Mouse (Mus musculus) urinary bladder, adult 2 months (tissue): ENCODE data around the gene Drap1. TPM values are rescaled to one million over a fixed set of nuclear protein-coding genes. Genes with fewer than 3 reads are reported as not detected.

ENCODE experiments used
- DNase-seq: peaks from one replicate; pipeline ENCODE4 v3.0.0; 2022; ENCODE audit warnings: low spot score
- polyA plus RNA-seq: library from polyadenylated mRNA; depleted of rRNA; stranded (reverse); fragments of >200 nt; gene quantifications from 2 replicates; pipeline ENCODE4 v1.2.3, GENCODE M21; 2012

The Drap1 gene
- polyA plus RNA-seq, 1 experiment, result 228 TPM

DNA sequence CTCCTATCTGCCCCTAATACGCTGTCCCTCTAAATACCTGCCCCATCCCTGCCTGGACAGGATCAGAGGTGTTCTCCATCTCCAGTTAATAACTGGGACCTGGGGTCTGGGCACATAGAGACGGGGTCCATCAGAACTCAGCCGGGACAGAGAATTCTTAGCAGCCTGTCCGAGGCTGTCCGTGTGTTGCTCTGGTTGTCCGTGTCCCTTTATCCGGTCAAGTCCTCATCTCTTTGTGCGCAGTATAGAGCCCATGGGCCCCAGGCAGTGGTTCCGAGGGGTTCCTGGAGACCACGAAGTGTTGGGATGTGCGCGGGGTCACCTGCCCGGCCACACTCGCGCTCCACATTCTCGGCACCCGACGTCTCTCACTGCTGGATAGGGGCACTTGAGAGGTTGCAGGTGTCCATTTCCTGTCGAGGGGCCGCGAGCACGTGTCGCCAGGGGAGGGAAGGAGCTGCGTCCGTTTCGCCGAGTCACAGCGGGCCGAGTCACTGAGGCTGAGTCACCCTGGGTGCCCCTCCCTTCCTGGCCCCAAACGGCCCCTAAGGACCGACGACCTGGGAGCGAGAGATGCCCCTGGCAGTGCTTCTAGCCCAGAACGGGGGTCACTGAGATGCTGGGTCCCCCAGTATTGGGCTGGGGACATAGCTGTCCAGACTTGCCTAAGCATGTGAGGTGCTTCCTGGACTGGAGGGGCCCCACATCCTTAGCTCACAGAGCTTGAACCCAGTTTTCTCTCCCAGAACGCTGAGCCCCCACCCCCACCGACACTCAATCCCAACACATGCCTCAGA, 23.8 kb upstream of the Drap1 start:
- DNase-seq, result no peak

DNA sequence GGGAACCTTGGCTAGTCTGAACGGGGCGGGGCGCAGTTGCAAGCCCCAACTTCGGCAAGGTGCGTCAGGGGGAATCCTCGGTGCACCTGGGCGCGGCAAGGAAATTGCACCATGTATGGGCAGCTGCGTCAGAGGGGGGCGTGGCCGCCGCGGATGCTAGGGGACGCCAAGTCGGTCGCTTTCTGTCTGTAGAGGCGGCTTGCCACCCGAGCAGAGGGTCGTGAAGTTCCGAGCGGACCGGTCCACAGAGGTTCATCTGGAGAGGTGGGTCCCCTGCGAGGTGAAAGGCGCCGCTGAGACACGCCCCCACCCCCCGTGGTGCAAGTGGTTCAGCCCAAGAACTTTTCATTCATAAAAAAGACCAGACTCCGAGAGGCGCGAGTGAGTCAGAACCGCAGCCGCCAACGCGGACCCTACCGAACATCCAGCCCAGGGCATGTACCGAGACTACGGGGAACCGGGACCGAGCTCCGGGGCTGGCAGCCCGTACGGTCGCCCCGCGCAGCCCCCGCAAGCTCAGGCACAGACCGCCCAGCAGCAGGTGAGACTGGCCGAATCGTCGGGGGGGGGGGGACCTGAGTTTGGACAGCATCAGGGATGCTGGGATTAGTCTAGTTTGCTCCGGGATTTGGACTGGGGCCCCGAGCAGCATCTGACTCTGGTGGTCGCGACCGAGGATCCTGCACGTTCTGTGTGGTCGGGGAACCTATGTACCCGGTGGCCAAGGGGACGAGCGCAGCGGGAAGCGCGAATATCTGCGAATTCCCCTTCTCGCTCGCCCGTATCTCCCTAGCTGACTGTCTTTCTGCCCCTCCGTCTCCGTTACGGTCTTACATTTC, 23.0 kb upstream of the Drap1 start, which contains the start of gene Fosl1:
Gene Fosl1 (plus strand): TSS at position 33 of the 839 bp plus-strand sequence.
- peak; percentile 62 for DNase-seq

GRCm38 (mm10) chr19:5445747-5446146, 21.0 kb upstream of the Drap1 start:
- no peak for DNase-seq

DNA sequence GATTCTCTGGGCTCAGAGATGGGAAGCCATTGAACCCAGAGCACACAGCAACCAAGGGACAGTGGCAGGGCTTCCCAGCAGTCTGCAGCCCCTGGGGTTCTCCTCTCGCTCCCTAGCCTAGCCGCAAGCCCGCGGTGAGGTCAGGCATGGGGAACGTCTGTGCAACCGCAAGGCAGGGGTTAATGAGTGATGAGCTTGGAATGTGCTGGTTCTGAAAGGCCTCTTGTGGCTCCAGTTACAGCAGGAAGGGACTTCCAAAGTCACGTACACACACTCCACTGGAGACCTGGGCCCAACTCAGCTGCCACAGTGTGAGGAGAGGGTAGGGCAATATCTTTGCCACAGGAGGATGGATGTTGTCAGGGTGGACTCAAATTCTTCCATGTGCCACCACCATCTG, 20.2 kb upstream of the Drap1 start:
- no peak for DNase-seq

GRCm38 (mm10) chr19:5444371-5444908, 19.7 kb upstream of the Drap1 start:
- DNase-seq, result no peak

DNA sequence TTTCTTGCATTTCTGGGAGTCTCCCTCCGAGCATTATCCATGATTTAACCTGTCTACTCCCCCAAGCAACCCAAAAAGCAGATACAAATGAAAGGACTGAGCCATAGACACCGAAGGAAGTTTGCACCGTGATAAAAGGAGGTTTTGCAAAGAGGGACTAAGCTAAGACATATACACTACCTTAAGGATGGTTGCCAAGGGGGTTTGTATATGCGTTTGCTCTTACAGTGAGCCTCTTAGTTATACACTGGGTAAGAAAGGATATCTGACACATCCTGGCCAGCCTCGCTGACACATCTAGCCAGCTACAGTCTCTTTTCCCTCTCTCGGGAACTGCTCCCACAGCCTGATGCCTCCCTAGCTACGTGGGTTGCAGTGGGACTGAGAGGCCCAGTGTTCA, 9.2 kb upstream of the Drap1 start:
- no peak for DNase-seq

- DNase-seq, result no peak
Observed at GRCm38 (mm10) chr19:5432992-5433852, 8.4 kb upstream of the Drap1 start.

DNA sequence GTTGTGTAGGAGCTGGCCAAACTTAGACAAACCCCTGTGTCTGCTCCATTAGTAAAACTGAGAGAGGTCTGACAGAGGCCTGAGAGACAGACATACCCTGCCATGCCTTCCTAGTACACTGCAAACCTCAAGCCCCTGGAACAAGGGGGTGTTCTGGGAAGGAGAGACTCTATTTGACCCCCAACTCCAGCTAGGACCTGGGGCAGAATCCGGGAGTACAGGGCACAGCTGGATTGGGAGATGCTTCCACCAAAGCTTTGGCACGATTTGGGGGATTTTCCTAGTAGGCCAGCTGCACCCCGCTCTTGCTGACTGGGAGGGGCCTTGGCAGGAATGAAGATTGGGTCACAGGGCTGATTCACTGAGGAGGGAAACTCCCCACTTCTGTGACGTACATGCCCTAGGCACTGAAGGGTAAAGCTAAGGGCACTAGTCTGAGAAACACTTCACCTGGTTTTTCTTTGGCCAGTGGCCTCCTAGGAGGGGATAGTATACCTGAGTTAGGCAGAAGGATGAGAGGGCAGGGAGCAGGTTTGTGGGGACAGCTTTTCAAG, 7.2 kb upstream of the Drap1 start:
- no peak for DNase-seq

GRCm38 (mm10) chr19:5430408-5430807, 5.6 kb upstream of the Drap1 start:
- no peak for DNase-seq

GRCm38 (mm10) chr19:5429806-5430205, 5.0 kb upstream of the Drap1 start:
- no peak for DNase-seq

- DNase-seq, result no peak
Observed at GRCm38 (mm10) chr19:5429219-5429618, 4.4 kb upstream of the Drap1 start.

GRCm38 (mm10) chr19:5428083-5428482, 3.3 kb upstream of the Drap1 start:
- DNase-seq, result no peak

GRCm38 (mm10) chr19:5426640-5427290, 2.0 kb upstream of the Drap1 start:
- DNase-seq, result no peak

DNA sequence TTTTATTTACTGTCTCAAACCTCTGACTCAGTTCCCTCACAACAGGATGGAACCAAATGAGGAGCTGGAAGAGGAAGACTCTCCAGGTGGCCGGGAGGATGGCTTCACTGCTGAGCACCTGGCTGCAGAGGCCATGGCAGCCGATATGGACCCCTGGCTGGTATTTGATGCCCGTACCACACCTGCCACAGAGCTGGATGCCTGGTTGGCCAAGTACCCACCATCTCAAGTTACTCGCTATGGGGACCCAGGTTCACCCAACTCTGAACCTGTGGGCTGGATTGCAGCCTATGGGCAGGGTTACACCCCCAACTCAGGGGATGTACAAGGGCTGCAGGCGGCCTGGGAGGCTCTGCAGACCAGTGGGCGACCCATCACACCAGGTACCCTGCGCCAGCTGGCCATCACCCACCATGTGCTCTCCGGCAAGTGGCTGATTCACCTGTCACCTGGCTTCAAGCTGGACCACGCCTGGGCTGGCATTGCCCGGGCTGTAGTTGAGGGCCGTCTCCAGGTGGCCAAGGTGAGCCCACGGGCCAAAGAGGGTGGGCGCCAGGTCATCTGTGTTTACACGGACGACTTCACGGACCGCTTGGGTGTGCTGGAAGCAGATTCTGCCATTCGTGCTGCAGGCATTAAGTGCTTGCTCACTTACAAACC, 1.3 kb upstream of the Drap1 start:
- DNase-seq, result no peak

- DNase-seq, result peak; percentile 76
Observed at GRCm38 (mm10) chr19:5424092-5424781, 542 bp downstream of the Drap1 start.

DNA sequence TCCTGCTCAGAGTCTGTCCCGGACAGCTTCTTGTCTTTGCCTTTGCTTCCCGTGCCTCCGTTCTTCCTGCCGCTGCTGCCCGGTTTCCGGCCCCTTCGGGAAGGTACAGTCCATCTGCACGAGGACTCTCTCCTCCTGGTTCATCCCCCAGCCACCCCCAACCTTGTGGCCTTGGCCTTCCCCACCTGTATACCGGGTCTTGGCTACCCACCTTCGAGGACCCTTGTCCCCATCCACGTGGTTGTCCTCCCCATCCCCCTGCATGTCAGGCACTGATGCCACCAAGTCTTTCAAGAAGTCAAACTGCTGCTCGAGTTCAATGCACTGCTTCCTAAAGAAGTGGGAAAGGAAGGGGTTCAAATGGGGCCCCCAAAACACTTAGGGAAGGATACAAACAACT, 1.2 kb downstream of the Drap1 start:
- DNase-seq, result no peak

DNA sequence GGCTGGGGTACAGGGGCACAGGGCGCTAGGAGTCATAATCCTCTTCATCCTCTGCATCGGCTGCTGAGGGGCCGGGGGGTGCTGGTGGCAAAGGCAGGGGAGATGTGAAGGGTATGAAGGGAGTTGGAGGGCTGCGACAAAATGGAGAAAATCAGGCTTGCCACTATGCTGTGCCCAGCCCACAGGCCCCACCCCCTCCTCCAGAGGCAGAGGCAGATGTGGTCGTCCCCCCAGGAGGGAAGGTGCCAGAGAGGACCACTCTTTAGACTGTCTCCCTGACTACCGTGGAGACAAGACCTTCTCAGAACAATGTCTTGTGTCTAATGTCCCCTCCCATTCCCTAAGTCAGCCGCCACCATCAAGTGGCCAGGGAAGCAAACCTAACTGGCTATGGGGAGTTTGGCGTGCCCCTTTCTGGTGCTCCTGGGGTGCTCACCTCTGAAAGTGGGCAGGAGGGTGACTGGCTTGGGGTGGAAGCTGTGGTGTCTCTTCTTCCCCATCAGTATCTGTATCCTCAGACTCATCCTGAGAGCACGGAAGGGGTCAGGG, 1.8 kb downstream of the Drap1 start:
- DNase-seq, result no peak

DNA sequence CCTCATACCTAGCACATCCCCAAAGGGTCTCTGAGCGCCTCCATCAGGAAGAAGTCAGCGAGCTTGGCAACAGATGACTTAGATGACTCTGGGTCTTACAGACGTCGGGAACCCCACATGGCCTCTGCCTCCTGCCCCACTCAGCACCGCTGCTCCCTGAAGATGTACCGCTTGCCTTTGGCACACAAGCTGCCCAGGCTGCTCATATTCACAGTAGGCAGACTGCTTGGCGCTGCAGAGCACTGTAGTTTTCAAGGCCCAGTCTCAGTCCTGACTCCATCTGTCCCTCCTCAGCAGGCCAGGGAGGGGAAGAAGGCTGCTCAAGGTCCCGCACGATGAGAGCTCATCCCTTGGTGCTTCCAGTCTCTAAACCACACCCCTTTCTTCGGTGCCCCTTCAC, 2.5 kb downstream of the Drap1 start:
- no peak for DNase-seq

DNA sequence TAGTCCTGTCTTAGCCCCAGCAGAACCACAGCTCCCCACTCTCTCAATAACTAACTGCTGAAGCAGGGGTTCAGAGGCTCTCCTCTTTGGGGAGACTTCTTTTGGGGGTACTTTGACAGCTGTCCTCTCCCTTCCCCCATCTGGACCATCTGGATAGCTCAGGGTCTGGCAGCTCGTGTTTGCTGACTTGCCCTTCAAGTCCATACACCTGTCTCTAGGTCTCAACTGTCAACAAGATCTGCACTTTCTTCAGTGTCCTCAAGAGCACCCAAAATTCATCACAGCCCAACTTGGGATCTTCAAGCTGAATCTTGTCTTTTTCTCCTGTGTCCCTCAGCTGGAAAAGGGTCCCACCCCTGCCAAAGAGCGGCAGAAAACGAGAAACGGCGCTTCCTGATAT, 3.0 kb downstream of the Drap1 start:
- DNase-seq, result no peak
